Mouse (Mus musculus) left cerebral cortex, adult 18-20 months (tissue): ENCODE measurements around the gene Nrbf2. TPM values are rescaled to one million over a fixed set of nuclear protein-coding genes. Genes with fewer than 3 reads are reported as not detected.

Experiments
- DNase-seq, 2 experiments: peaks; one replicate each; pipeline ENCODE4 v3.0.0; 2021 to 2022; ENCODE audit warnings: low spot score in 2 of 2, mixed read lengths in 1 of 2
- long read RNA-seq, 2 experiments: library from polyadenylated mRNA; stranded (forward); transcript quantifications; one replicate each; pipeline ENCODE4 v2.0.0; 2021
- total RNA-seq, 2 experiments: library from RNA; stranded (reverse); gene quantifications; 2 replicates each; pipeline ENCODE4 v1.2.3; 2021

Nrbf2 gene
- 10 to 100 TPM; 18.6 to 19.0 TPM for total RNA-seq
- long read RNA-seq, experiment 1, transcript Nrbf2-201 (4 exons, 1,813 nt): major isoform, 59 of 67 reads
- long read RNA-seq, experiment 1, partial matches to known transcripts: 0 of 67 reads
- long read RNA-seq, experiment 1, other reads (novel, unspliced or antisense): 8 of 67 reads
- long read RNA-seq, experiment 2, transcript Nrbf2-201 (4 exons, 1,813 nt): major isoform, 40 of 45 reads
- long read RNA-seq, experiment 2, partial matches to known transcripts: 0 of 45 reads
- long read RNA-seq, experiment 2, other reads (novel, unspliced or antisense): 5 of 45 reads

GRCm38 (mm10) chr10:67285176-67285814, at the start of gene Nrbf2:
Gene Nrbf2, minus strand, starts transcription at chr10:67285305.
- peak; percentile 66 to 85 for DNase-seq

GRCm38 (mm10) chr10:67330580-67330979, 45.5 kb upstream of the Nrbf2 start:
- DNase-seq: no peak

- no peak for DNase-seq
Observed at GRCm38 (mm10) chr10:67329661-67330060, 44.6 kb upstream of the Nrbf2 start.

GRCm38 (mm10) chr10:67328208-67328607, 43.1 kb upstream of the Nrbf2 start:
- DNase-seq: no peak

- DNase-seq: no peak
Observed at GRCm38 (mm10) chr10:67324036-67324435, 38.9 kb upstream of the Nrbf2 start.

GRCm38 (mm10) chr10:67321396-67321795, 36.3 kb upstream of the Nrbf2 start:
- no peak for DNase-seq

GRCm38 (mm10) chr10:67320207-67320859, 35.2 kb upstream of the Nrbf2 start:
- peak; percentile 15 to 25 for DNase-seq

- DNase-seq: no peak
Observed at GRCm38 (mm10) chr10:67319016-67319725, 34.1 kb upstream of the Nrbf2 start.

- DNase-seq: peak in 1 of 2 experiments; percentile 14
Observed at GRCm38 (mm10) chr10:67317931-67318460, 32.9 kb upstream of the Nrbf2 start.

GRCm38 (mm10) chr10:67314811-67315435, 29.8 kb upstream of the Nrbf2 start:
- DNase-seq: peak; percentile 57 to 65

GRCm38 (mm10) chr10:67312456-67312855, 27.4 kb upstream of the Nrbf2 start:
- no peak for DNase-seq

- DNase-seq: peak; percentile 48 to 54
Observed at GRCm38 (mm10) chr10:67311277-67311959, 26.3 kb upstream of the Nrbf2 start.

GRCm38 (mm10) chr10:67309483-67310138, 24.5 kb upstream of the Nrbf2 start:
- DNase-seq: no peak

GRCm38 (mm10) chr10:67302340-67302739, 17.2 kb upstream of the Nrbf2 start:
- DNase-seq: no peak

GRCm38 (mm10) chr10:67301046-67301445, 15.9 kb upstream of the Nrbf2 start:
- DNase-seq: no peak

GRCm38 (mm10) chr10:67299285-67299684, 14.2 kb upstream of the Nrbf2 start:
- no peak for DNase-seq

- DNase-seq: no peak
Observed at GRCm38 (mm10) chr10:67298856-67299255, 13.8 kb upstream of the Nrbf2 start.

- no peak for DNase-seq
Observed at GRCm38 (mm10) chr10:67297175-67297855, 12.2 kb upstream of the Nrbf2 start.
